Mouse (Mus musculus) heart, postnatal 0 days (tissue): ENCODE measurements around the gene Krtap5-4.
"Not testable (repeated sequence)": the region's sequence is repeated elsewhere in the genome, so short reads cannot be mapped to it uniquely, and the experiment has no call there.

Experiments used
- CTCF ChIP-seq: IDR thresholded peaks from 2 replicates; pipeline ENCODE4 v1.5.1; 2016; ENCODE audit warnings: antibody characterized with exemption, control low read depth, low read depth
- EP300 ChIP-seq: IDR thresholded peaks from 2 replicates; pipeline ENCODE4 v1.6.1; 2016; ENCODE audit warnings: antibody characterized with exemption, low read depth

DNA sequence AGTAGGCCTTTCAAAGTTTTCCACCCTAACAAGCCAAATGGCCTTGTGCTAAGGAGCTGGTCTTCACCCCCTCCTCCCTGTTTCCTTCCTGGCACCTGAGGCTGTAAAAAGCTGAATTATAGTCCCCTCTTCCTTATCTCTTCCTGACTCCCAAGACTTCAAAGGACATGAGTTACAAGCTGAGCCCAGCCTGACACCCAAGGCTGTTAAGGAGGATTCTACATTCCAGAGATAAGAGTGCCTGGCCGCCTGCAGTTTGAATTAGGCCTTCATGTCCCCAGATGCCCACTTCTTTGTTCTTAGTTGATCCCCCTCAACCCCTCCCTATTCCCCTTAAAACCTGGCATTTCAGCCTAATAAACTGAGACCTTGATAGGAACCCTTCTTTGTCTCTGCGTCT lies 20.5 kb upstream of the Krtap5-4 start:
- TF ChIP-seq CTCF, EP300: not testable (repeated sequence)
